Mouse (Mus musculus): ENCODE measurements around the gene Cep112.

DNA sequence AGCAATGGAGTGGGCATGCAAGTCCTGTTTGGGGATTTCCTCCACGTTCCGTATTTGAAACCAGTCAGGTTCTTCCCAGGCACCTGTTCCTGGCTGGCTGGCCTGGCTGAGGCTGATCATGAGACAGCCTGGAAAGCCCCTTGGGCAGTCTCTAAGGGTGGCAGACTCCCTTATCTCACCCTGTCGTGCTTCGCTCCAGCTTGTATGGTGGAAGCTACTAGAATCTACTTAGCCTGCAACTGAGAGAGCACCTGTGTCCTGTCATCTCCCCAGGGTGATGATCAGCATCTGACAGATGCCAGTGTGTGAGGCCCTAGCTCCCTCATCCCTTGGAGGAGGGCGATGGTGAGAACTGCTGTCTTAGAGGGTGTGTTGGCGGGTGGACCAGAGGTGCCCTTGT, 473.5 kb downstream of the Cep112 start:
- TF ChIP-seq GATA1 (IDR thresholded peaks at IDR 0.05; ENCODE audit: borderline replicate concordance, low read length) (no peak), FLI1 (IDR thresholded peaks at IDR 0.05; ENCODE audit: low read length) (no peak)

All from megakaryocyte, embryonic 14.5 days (primary cell).